Mouse (Mus musculus) midbrain, embryonic 13.5 days (tissue): ENCODE results near the gene Atp8a2. TPM values are rescaled to one million over a fixed set of nuclear protein-coding genes. Genes with fewer than 3 reads are reported as not detected.

Experiments
- ATAC-seq: fragments of 200-750 bp; cut with Nextera tagmentation; 2 replicates; pipeline ENCODE4 v1.8.0; 2017; ENCODE audit warnings: mild to moderate bottlenecking, moderate TSS enrichment, moderate library complexity
- H3K27ac ChIP-seq: fragments of 300-500 bp; sonication (generic); 2 replicates; pipeline ENCODE4 v1.5.1; 2015; ENCODE audit warnings: inconsistent platforms, mild to moderate bottlenecking, moderate library complexity
- H3K27me3 ChIP-seq: fragments of 300-500 bp; sonication (generic); 2 replicates; pipeline ENCODE4 v1.6.1; 2015; ENCODE audit warnings: mild to moderate bottlenecking, inconsistent platforms
- H3K36me3 ChIP-seq: fragments of 300-500 bp; sonication (generic); 2 replicates; pipeline ENCODE4 v1.6.1; 2015; ENCODE audit warnings: mild to moderate bottlenecking, inconsistent platforms
- H3K4me1 ChIP-seq: fragments of 300-500 bp; sonication (generic); replicated peaks from 2 replicates; pipeline ENCODE4 v1.6.1; 2015; ENCODE audit warnings: inconsistent platforms
- H3K4me2 ChIP-seq: fragments of 300-500 bp; sonication (generic); replicated peaks from 2 replicates; pipeline ENCODE4 v1.6.1; 2015; ENCODE audit warnings: moderate library complexity, mild to moderate bottlenecking, inconsistent platforms
- H3K4me3 ChIP-seq: fragments of 300-500 bp; sonication (generic); replicated peaks from 2 replicates; pipeline ENCODE4 v1.5.1; 2015; ENCODE audit warnings: mild to moderate bottlenecking, inconsistent platforms
- H3K9ac ChIP-seq: fragments of 300-500 bp; sonication (generic); replicated peaks from 2 replicates; pipeline ENCODE4 v1.6.1; 2015; ENCODE audit warnings: mild to moderate bottlenecking, inconsistent platforms
- H3K9me3 ChIP-seq: fragments of 300-500 bp; sonication (generic); 2 replicates; pipeline ENCODE4 v1.6.1; 2016; ENCODE audit warnings: mild to moderate bottlenecking, inconsistent platforms
- WGBS: fragments of 180-500 bp; shearing (Covaris S2); methylation state at CpG from one replicate; pipeline ENCODE4 v1.1.7; 2015; 5-methylcytosine and 5-hydroxymethylcytosine counted together
- polyA plus RNA-seq: library from polyadenylated mRNA; unstranded; fragments of >200 nt; fragmentation: Nextera tagmentation; extraction: Ambion mirVana; gene quantifications from 2 replicates; pipeline ENCODE4 v1.2.1, GENCODE M21; 2015

The Atp8a2 gene
- polyA plus RNA-seq, 1 experiment from 2014 or later: 28.1 TPM

- Histone ChIP-seq H3K27me3 (no peaks in the 10 kb centered on the region), H3K4me1 (peaks cover 8% of the 10 kb centered on the region; the same call in 1 of the 2 replicates), H3K4me3 (no peak overlapping the region), H3K36me3 (no peaks in the 10 kb centered on the region), H3K27ac (no peak overlapping the region), H3K9me3 (no peaks in the 10 kb centered on the region), H3K4me2 (no peak overlapping the region), H3K9ac (no peak overlapping the region)
- WGBS: 43% methylated on average over 8 of the region's 8 CpGs
- no peak for ATAC-seq
Measured at GRCm38 (mm10) chr14:59674556-59674955, 522.4 kb downstream of the Atp8a2 start.

- no peaks in the 10 kb centered on the region for H3K36me3 ChIP-seq
- peaks cover 8% of the 10 kb centered on the region; the same call in 1 of the 2 replicates for H3K4me1 ChIP-seq
- H3K9ac ChIP-seq: no peak overlapping the region
- no peak overlapping the region for H3K4me3 ChIP-seq
- no peak overlapping the region for H3K4me2 ChIP-seq
- no peak overlapping the region for H3K27ac ChIP-seq
- no peaks in the 10 kb centered on the region for H3K9me3 ChIP-seq
- no peaks in the 10 kb centered on the region for H3K27me3 ChIP-seq
- WGBS: 81% methylated on average over 6 of the region's 6 CpGs
- ATAC-seq: no peak
Measured at GRCm38 (mm10) chr14:59672893-59673515, 524.0 kb downstream of the Atp8a2 start.

GRCm38 (mm10) chr14:59657098-59657497 lies 539.9 kb downstream of the Atp8a2 start:
- Histone ChIP-seq H3K4me1 (no peaks in the 10 kb centered on the region), H3K9me3 (no peaks in the 10 kb centered on the region)
- WGBS: 97% methylated on average over 1 of the region's 1 CpGs

GRCm38 (mm10) chr14:59656591-59656990 lies 540.4 kb downstream of the Atp8a2 start:
- no peak overlapping the region for H3K9ac ChIP-seq
- H3K4me2 ChIP-seq: no peak overlapping the region
- no peaks in the 10 kb centered on the region for H3K36me3 ChIP-seq
- H3K27me3 ChIP-seq: no peaks in the 10 kb centered on the region
- no peaks in the 10 kb centered on the region for H3K4me1 ChIP-seq
- ATAC-seq: no peak
- no peaks in the 10 kb centered on the region for H3K9me3 ChIP-seq
- no peak overlapping the region for H3K4me3 ChIP-seq
- no peak overlapping the region for H3K27ac ChIP-seq
- 85% methylated on average over 6 of the region's 6 CpGs for WGBS

More at GRCm38 (mm10) chr14:59657098-59657497, 539.9 kb downstream of the Atp8a2 start:
- ATAC-seq: no peak
- Histone ChIP-seq H3K36me3 (no peaks in the 10 kb centered on the region), H3K27ac (no peak overlapping the region), H3K27me3 (no peaks in the 10 kb centered on the region), H3K4me2 (no peak overlapping the region), H3K4me3 (no peak overlapping the region), H3K9ac (no peak overlapping the region)

GRCm38 (mm10) chr14:59649337-59649736 lies 547.6 kb downstream of the Atp8a2 start:
- Histone ChIP-seq H3K36me3 (no peaks in the 10 kb centered on the region), H3K9ac (no peak overlapping the region), H3K4me3 (no peak overlapping the region), H3K27ac (no peak overlapping the region), H3K27me3 (peaks cover 3% of the 10 kb centered on the region; the same call in 1 of the 2 replicates), H3K4me2 (no peak overlapping the region), H3K4me1 (no peaks in the 10 kb centered on the region), H3K9me3 (no peaks in the 10 kb centered on the region)
- ATAC-seq: no peak
- WGBS: 81% methylated on average over 6 of the region's 6 CpGs

- WGBS: 82% methylated on average over 10 of the region's 10 CpGs
- H3K4me3 ChIP-seq: no peak overlapping the region
Measured at GRCm38 (mm10) chr14:59648611-59649010, 548.4 kb downstream of the Atp8a2 start.

GRCm38 (mm10) chr14:59646826-59647697 lies 549.9 kb downstream of the Atp8a2 start:
- no peak overlapping the region for H3K27ac ChIP-seq
- H3K9ac ChIP-seq: no peak overlapping the region
- WGBS: 79% methylated on average over 16 of the region's 16 CpGs
- H3K27me3 ChIP-seq: peaks cover 3% of the 10 kb centered on the region; the same call in 1 of the 2 replicates
- H3K36me3 ChIP-seq: no peaks in the 10 kb centered on the region
- H3K4me2 ChIP-seq: no peak overlapping the region
- H3K4me3 ChIP-seq: no peak overlapping the region
- peaks cover 7% of the 10 kb centered on the region for H3K4me1 ChIP-seq
- no peaks in the 10 kb centered on the region for H3K9me3 ChIP-seq
- ATAC-seq: no peak

More at GRCm38 (mm10) chr14:59648611-59649010, 548.4 kb downstream of the Atp8a2 start:
- no peak overlapping the region for H3K4me2 ChIP-seq
- H3K9me3 ChIP-seq: no peaks in the 10 kb centered on the region
- peaks cover 3% of the 10 kb centered on the region; the same call in 1 of the 2 replicates for H3K27me3 ChIP-seq
- H3K9ac ChIP-seq: no peak overlapping the region
- H3K4me1 ChIP-seq: no peaks in the 10 kb centered on the region
- no peak for ATAC-seq
- no peaks in the 10 kb centered on the region for H3K36me3 ChIP-seq
- no peak overlapping the region for H3K27ac ChIP-seq

- Histone ChIP-seq H3K36me3 (no peaks in the 10 kb centered on the region), H3K9me3 (no peaks in the 10 kb centered on the region), H3K27me3 (peaks cover 3% of the 10 kb centered on the region; the same call in 1 of the 2 replicates), H3K4me3 (no peak overlapping the region), H3K4me1 (peaks cover 14% of the 10 kb centered on the region), H3K9ac (no peak overlapping the region), H3K27ac (no peak overlapping the region), H3K4me2 (no peak overlapping the region)
- ATAC-seq: no peak
- WGBS: 78% methylated on average over 3 of the region's 3 CpGs
Measured at GRCm38 (mm10) chr14:59644896-59645295, 552.1 kb downstream of the Atp8a2 start.

- ATAC-seq: no peak
- H3K4me1 ChIP-seq: peaks cover 17% of the 10 kb centered on the region
- WGBS: 84% methylated on average over 1 of the region's 1 CpGs
Measured at GRCm38 (mm10) chr14:59644166-59644565, 552.8 kb downstream of the Atp8a2 start.

GRCm38 (mm10) chr14:59643582-59643981 lies 553.4 kb downstream of the Atp8a2 start:
- no peak for ATAC-seq
- 80% methylated on average over 12 of the region's 12 CpGs for WGBS
- Histone ChIP-seq H3K36me3 (no peaks in the 10 kb centered on the region), H3K4me1 (peaks cover 17% of the 10 kb centered on the region), H3K4me3 (no peak overlapping the region), H3K27me3 (peaks cover 3% of the 10 kb centered on the region; the same call in 1 of the 2 replicates), H3K9me3 (no peaks in the 10 kb centered on the region), H3K4me2 (no peak overlapping the region), H3K9ac (no peak overlapping the region), H3K27ac (no peak overlapping the region)

More at GRCm38 (mm10) chr14:59644166-59644565, 552.8 kb downstream of the Atp8a2 start:
- no peak overlapping the region for H3K27ac ChIP-seq
- no peaks in the 10 kb centered on the region for H3K9me3 ChIP-seq
- H3K4me3 ChIP-seq: no peak overlapping the region
- no peaks in the 10 kb centered on the region for H3K36me3 ChIP-seq
- peaks cover 3% of the 10 kb centered on the region; the same call in 1 of the 2 replicates for H3K27me3 ChIP-seq
- no peak overlapping the region for H3K9ac ChIP-seq
- H3K4me2 ChIP-seq: no peak overlapping the region

- Histone ChIP-seq H3K9me3 (no peaks in the 10 kb centered on the region), H3K27ac (no peak overlapping the region), H3K4me3 (no peak overlapping the region), H3K27me3 (peaks cover 3% of the 10 kb centered on the region; the same call in 1 of the 2 replicates), H3K4me1 (peaks cover 17% of the 10 kb centered on the region), H3K4me2 (no peak overlapping the region), H3K36me3 (no peaks in the 10 kb centered on the region), H3K9ac (no peak overlapping the region)
- ATAC-seq: 0 out of 2 replicates have a peak, but pooled peaks have one; percentile 34
- 52% methylated on average over 5 of the region's 5 CpGs for WGBS
Measured at GRCm38 (mm10) chr14:59641856-59642255, 555.1 kb downstream of the Atp8a2 start.
